9 mouse cellular contexts compared by ENCODE assay signal in the genomic region with DNA sequence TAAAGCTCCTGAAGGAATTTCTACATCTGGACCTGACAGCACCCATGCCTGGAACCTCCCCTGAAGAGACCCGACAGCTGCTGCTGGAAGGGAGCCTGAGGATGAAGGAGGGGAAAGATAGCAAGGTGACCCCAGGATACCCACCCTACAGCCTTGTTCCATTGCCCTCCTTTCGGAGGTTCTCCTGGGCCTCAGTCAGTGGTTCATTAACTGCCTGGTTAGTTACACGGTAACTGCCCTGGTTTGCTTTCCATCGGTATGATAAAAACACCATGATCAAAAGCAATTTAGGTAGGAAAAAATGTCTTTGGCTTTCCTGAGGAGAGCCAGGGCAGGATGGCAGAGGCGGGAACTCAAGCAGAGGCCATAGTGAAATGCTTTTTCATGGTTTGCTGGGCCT. TPM values are rescaled to one million over a fixed set of nuclear protein-coding genes. Genes with fewer than 3 reads are reported as not detected.
A peak's percentile ranks its signal among the peaks of the same experiment; 100 is the strongest.
DNase-seq lines count a peak whose midpoint lies in the region; ATAC-seq and TF ChIP-seq lines count a peak whose summit lies in the region.
"Had no signal": no experiment of that assay in that cellular context is flagged by ENCODE, and none has a peak within 500 bp of the region (broad histone marks: within the 10 kb centered on the region; RNA-seq: fewer than 3 reads in every experiment).

No protein-coding gene starts in this region.

- peak overlapping the region; percentile 92 for H3K4me2 ChIP-seq in liver, embryonic 11.5 days
- peak overlapping the region; percentile 72 for H3K4me2 ChIP-seq in kidney, embryonic 16.5 days (replicated peaks; ENCODE audit: low read depth, low read length)
- H3K4me2 ChIP-seq in midbrain, postnatal 0 days (ENCODE audit: low read depth, low read length, poor library complexity, severe bottlenecking) = peak overlapping the region; percentile 57

- peaks cover 2% of the 10 kb centered on the region; the same call in 1 of the 2 replicates for H3K27me3 ChIP-seq in liver, embryonic 11.5 days (replicated peaks; ENCODE audit: control insufficient read depth, insufficient read depth, low read length)
- H3K27me3 ChIP-seq in hindbrain, embryonic 10.5 days (ENCODE audit: insufficient read depth, poor library complexity, severe bottlenecking) = peaks cover 51% of the 10 kb centered on the region
- no peaks in the 10 kb centered on the region for H3K27me3 ChIP-seq in kidney, embryonic 16.5 days (ENCODE audit: insufficient read depth, low read length)
- H3K27me3 ChIP-seq in midbrain, postnatal 0 days (ENCODE audit: insufficient read depth, low read length) = no peaks in the 10 kb centered on the region

- intact Hi-C loops in left cerebral cortex, adult 2 months (cut with DNase I) = no loop called here

- 88% methylated on average over 5 of the region's 5 CpGs for WGBS in liver, embryonic 11.5 days
- WGBS in hindbrain, embryonic 10.5 days = 85% methylated on average over 5 of the region's 5 CpGs
- 60% methylated on average over 5 of the region's 5 CpGs for WGBS in kidney, embryonic 16.5 days
- 78% methylated on average over 5 of the region's 5 CpGs for WGBS in midbrain, postnatal 0 days

- no peaks in the 10 kb centered on the region for H3K9me3 ChIP-seq in liver, embryonic 11.5 days (ENCODE audit: control insufficient read depth, low read length)
- H3K9me3 ChIP-seq in hindbrain, embryonic 10.5 days = no peaks in the 10 kb centered on the region
- H3K9me3 ChIP-seq in kidney, embryonic 16.5 days (ENCODE audit: low read length) = no peaks in the 10 kb centered on the region
- no peaks in the 10 kb centered on the region for H3K9me3 ChIP-seq in midbrain, postnatal 0 days (ENCODE audit: low read length)

- H3K4me1 ChIP-seq in liver, embryonic 11.5 days (replicated peaks; ENCODE audit: control insufficient read depth, insufficient read depth, low read length) = peaks cover 34% of the 10 kb centered on the region
- H3K4me1 ChIP-seq in hindbrain, embryonic 10.5 days (replicated peaks) = peaks cover 30% of the 10 kb centered on the region
- peaks cover 32% of the 10 kb centered on the region for H3K4me1 ChIP-seq in kidney, embryonic 16.5 days (ENCODE audit: insufficient read depth, low read length)
- peaks cover 10% of the 10 kb centered on the region; the same call in 1 of the 2 replicates for H3K4me1 ChIP-seq in midbrain, postnatal 0 days (ENCODE audit: insufficient read depth, low read length)

- DNase-seq in liver, embryonic 11.5 days (ENCODE audit: low spot score) = no peak
- no peak for DNase-seq in liver
- no peak for DNase-seq in hindbrain, embryonic 10.5 days (ENCODE audit: low spot score)
- no peak for DNase-seq in midbrain, postnatal 0 days (ENCODE audit: low spot score)
- DNase-seq in left cerebral cortex, adult 18-20 months (ENCODE audit: low spot score in 2 of 2) = no peak
- no peak for DNase-seq in left cerebral cortex, adult 2 months (ENCODE audit: extremely low spot score in 1 of 2, low spot score in 2 of 2)

- H3K9ac ChIP-seq in liver, embryonic 11.5 days (ENCODE audit: low read depth, low read length) = no peak overlapping the region
- H3K9ac ChIP-seq in kidney, embryonic 16.5 days (replicated peaks; ENCODE audit: low read length) = no peak overlapping the region; the same call in 1 of the 2 replicates
- peak overlapping the region; percentile 29; the same call in 1 of the 2 replicates for H3K9ac ChIP-seq in midbrain, postnatal 0 days (replicated peaks; ENCODE audit: low read length, poor library complexity, severe bottlenecking)

- no peak for ATAC-seq in liver, embryonic 11.5 days (replicated peaks; ENCODE audit: low FRiP score)
- no peak for ATAC-seq in kidney, embryonic 16.5 days (ENCODE audit: low FRiP score, low TSS enrichment)
- ATAC-seq in midbrain, postnatal 0 days (ENCODE audit: low FRiP score) = no peak

- no peak overlapping the region for H3K27ac ChIP-seq in liver, embryonic 11.5 days (ENCODE audit: low read depth, low read length)
- H3K27ac ChIP-seq in hindbrain, embryonic 10.5 days = no peak overlapping the region
- H3K27ac ChIP-seq in kidney, embryonic 16.5 days (ENCODE audit: low read length) = peak overlapping the region; percentile 96
- peak overlapping the region; percentile 62; the same call in 1 of the 2 replicates for H3K27ac ChIP-seq in midbrain, postnatal 0 days (ENCODE audit: low read depth, low read length)
- H3K27ac ChIP-seq in left cerebral cortex, adult 2 months = no peak overlapping the region; the same call in 1 of the 2 replicates

- peaks cover 8% of the 10 kb centered on the region; the same call in 1 of the 2 replicates for H3K36me3 ChIP-seq in liver, embryonic 11.5 days (ENCODE audit: control insufficient read depth, insufficient read depth, low read length)
- peaks cover 77% of the 10 kb centered on the region for H3K36me3 ChIP-seq in hindbrain, embryonic 10.5 days
- peaks cover 51% of the 10 kb centered on the region for H3K36me3 ChIP-seq in kidney, embryonic 16.5 days (ENCODE audit: insufficient read depth, low read length)
- peaks cover 10% of the 10 kb centered on the region for H3K36me3 ChIP-seq in midbrain, postnatal 0 days (ENCODE audit: insufficient read depth, low read length)

- TF ChIP-seq CTCF in midbrain, postnatal 0 days (IDR thresholded peaks at IDR 0.05) = no peak
- TF ChIP-seq CTCF in left cerebral cortex, adult 2 months (IDR thresholded peaks at IDR 0.05) = no peak

- H3K4me3 ChIP-seq in liver, embryonic 11.5 days (ENCODE audit: low read depth, low read length) = peak overlapping the region; percentile 49
- peak overlapping the region; percentile 54 for H3K4me3 ChIP-seq in hindbrain, embryonic 10.5 days
- peak overlapping the region; percentile 49 for H3K4me3 ChIP-seq in kidney, embryonic 16.5 days (ENCODE audit: low read length)
- H3K4me3 ChIP-seq in midbrain, postnatal 0 days (ENCODE audit: low read depth, low read length) = peak overlapping the region; percentile 29
- no peak overlapping the region for H3K4me3 ChIP-seq in left cerebral cortex, adult 2 months
- H3K4me3 ChIP-seq: myocyte had no signal

RNA-seq across cellular contexts. Expression of a gene that starts 7.1 kb away (rescaled TPM):
- polyA plus RNA-seq in liver, embryonic 11.5 days (2014; fragmentation: Nextera tagmentation; extraction: Ambion mirVana) = 0.90 and 1.3 TPM in 2 replicates
- 0.70 and 0.82 TPM in 2 replicates for polyA plus RNA-seq in hindbrain, embryonic 10.5 days (2016; fragmentation: Nextera tagmentation; extraction: Ambion mirVana)
- 1.9 and 3.0 TPM in 2 replicates for polyA plus RNA-seq in kidney, embryonic 16.5 days (2015; fragmentation: Nextera tagmentation; extraction: Ambion mirVana)
- total RNA-seq in midbrain, postnatal 0 days (2014; rRNA removed) = 0.99 and 2.0 TPM in 2 replicates
- 0.38 and 0.49 TPM in 2 replicates for polyA plus RNA-seq in midbrain, postnatal 0 days (2015; fragmentation: Nextera tagmentation; extraction: Ambion mirVana)
- 10 to 100 TPM; 19.0 to 20.7 TPM for total RNA-seq in left cerebral cortex, adult 18-20 months (2021)
- total RNA-seq in left cerebral cortex, adult 2 months (2021) = 10 to 100 TPM; 16.4 to 28.6 TPM

RNA-seq across cellular contexts. Expression of a gene that starts 36.4 kb away (rescaled TPM):
- polyA plus RNA-seq in liver, embryonic 11.5 days (2014; fragmentation: Nextera tagmentation; extraction: Ambion mirVana) = 8.4 and 8.9 TPM in 2 replicates
- polyA plus RNA-seq in hindbrain, embryonic 10.5 days (2016; fragmentation: Nextera tagmentation; extraction: Ambion mirVana) = 9.6 and 12.4 TPM in 2 replicates
- polyA plus RNA-seq in kidney, embryonic 16.5 days (2015; fragmentation: Nextera tagmentation; extraction: Ambion mirVana) = 25.5 and 28.1 TPM in 2 replicates
- 17.6 and 33.5 TPM in 2 replicates for total RNA-seq in midbrain, postnatal 0 days (2014; rRNA removed)
- polyA plus RNA-seq in midbrain, postnatal 0 days (2015; fragmentation: Nextera tagmentation; extraction: Ambion mirVana) = 13.0 and 15.1 TPM in 2 replicates
- 10 to 100 TPM; 80.0 to 91.9 TPM for total RNA-seq in left cerebral cortex, adult 18-20 months (2021)
- total RNA-seq in left cerebral cortex, adult 2 months (2021) = 100 to 1,000 TPM in 1 of 2 experiments, 10 to 100 TPM in 1; 89.1 to 101 TPM

RNA-seq across cellular contexts. Expression of a gene that starts 43.5 kb away (rescaled TPM):
- 4.1 and 5.3 TPM in 2 replicates for polyA plus RNA-seq in liver, embryonic 11.5 days (2014; fragmentation: Nextera tagmentation; extraction: Ambion mirVana)
- polyA plus RNA-seq in hindbrain, embryonic 10.5 days (2016; fragmentation: Nextera tagmentation; extraction: Ambion mirVana) = 1.6 and 6.5 TPM in 2 replicates
- polyA plus RNA-seq in kidney, embryonic 16.5 days (2015; fragmentation: Nextera tagmentation; extraction: Ambion mirVana) = 22.2 and 30.6 TPM in 2 replicates
- total RNA-seq in midbrain, postnatal 0 days (2014; rRNA removed) = 0.22 and 0.42 TPM in 2 replicates
- 0.22 and 0.53 TPM in 2 replicates for polyA plus RNA-seq in midbrain, postnatal 0 days (2015; fragmentation: Nextera tagmentation; extraction: Ambion mirVana)
- total RNA-seq in left cerebral cortex, adult 18-20 months (2021) = 1 to 10 TPM; 3.0 to 3.4 TPM
- 1 to 10 TPM; 2.1 to 2.6 TPM for total RNA-seq in left cerebral cortex, adult 2 months (2021)

RNA-seq across cellular contexts. Expression of a gene that starts 50.0 kb away (rescaled TPM):
- not detected in 2 replicates for polyA plus RNA-seq in liver, embryonic 11.5 days (2014; fragmentation: Nextera tagmentation; extraction: Ambion mirVana)
- 4.2 and 4.7 TPM in 2 replicates for polyA plus RNA-seq in hindbrain, embryonic 10.5 days (2016; fragmentation: Nextera tagmentation; extraction: Ambion mirVana)
- 0.14 and 0.57 TPM in 2 replicates for polyA plus RNA-seq in kidney, embryonic 16.5 days (2015; fragmentation: Nextera tagmentation; extraction: Ambion mirVana)
- total RNA-seq in midbrain, postnatal 0 days (2014; rRNA removed) = not detected in 2 replicates
- polyA plus RNA-seq in midbrain, postnatal 0 days (2015; fragmentation: Nextera tagmentation; extraction: Ambion mirVana) = not detected in 2 replicates
- total RNA-seq in left cerebral cortex, adult 18-20 months (2021) = not detected
- not detected for total RNA-seq in left cerebral cortex, adult 2 months (2021)
- total RNA-seq: adrenal gland, adult 18-20 months had no signal
- polyA plus RNA-seq: myocyte had no signal

Comparison
In these comparisons a context has a peak if more than half of its experiments do, and no peak if none do; other contexts are left out.
1. H3K27ac ChIP-seq: peak in kidney, embryonic 16.5 days (single experiment) and midbrain, postnatal 0 days (single experiment); none in liver, embryonic 11.5 days (single experiment), hindbrain, embryonic 10.5 days (single experiment) and left cerebral cortex, adult 2 months (single experiment).
2. Peak in every context shown above with its lines, with median percentiles within 50 percentile points of each other: H3K4me2 ChIP-seq.